Mouse (Mus musculus): ENCODE results near the gene Slc25a21.

Gene Slc25a21

DNA sequence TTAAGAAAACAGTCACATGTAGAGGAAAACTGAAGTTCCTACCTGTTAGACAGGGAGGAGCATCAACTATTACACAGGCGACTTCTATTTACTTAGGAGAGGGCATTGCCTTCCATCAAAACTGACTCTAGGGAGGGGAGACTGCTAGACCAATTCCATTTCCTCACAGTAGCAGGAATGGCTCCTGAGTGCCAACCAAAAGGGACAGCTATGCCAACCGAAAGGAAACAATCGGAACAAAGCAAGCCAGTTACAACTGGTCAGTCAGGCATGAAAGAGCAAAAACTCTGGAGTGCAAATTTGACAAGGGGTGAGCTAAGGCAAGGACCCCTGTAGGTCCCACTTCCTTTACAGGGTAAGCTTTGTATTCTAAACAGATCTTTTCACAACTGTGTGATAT lies 319.5 kb downstream of the Slc25a21 start:
- no peak for DNase-seq (ENCODE audit: low spot score)

- DNase-seq (ENCODE audit: low spot score): no peak
Observed at GRCm38 (mm10) chr12:56876549-56876948, 320.7 kb downstream of the Slc25a21 start.

- no peak for DNase-seq (ENCODE audit: low spot score)
Observed at GRCm38 (mm10) chr12:56873204-56873603, 324.1 kb downstream of the Slc25a21 start.

- DNase-seq (ENCODE audit: low spot score): no peak
Observed at GRCm38 (mm10) chr12:56870569-56870968, 326.7 kb downstream of the Slc25a21 start.

GRCm38 (mm10) chr12:56863873-56864562 lies 333.3 kb downstream of the Slc25a21 start:
- no peak for DNase-seq (ENCODE audit: low spot score)

DNA sequence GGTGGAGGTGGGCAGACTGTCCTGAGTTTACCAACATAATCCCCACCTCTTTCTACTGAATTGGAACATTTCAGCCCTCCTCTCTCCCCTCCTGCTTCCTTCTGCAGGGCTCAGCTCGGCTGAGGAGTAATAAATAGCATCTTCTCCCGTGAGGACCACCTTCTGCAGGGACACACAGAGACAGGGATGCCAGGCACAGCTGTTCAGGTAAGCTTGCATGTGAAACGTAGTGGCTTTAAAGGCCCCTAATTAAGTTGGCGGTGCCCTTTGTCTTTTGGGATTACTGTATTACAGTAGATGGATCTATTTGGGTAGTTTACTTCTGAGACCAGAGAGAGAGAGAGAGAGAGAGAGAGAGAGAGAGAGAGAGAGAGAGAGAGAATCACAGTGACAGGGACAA lies 344.6 kb downstream of the Slc25a21 start:
- no peak for DNase-seq (ENCODE audit: low spot score)

- no peak for DNase-seq (ENCODE audit: low spot score)
Observed at GRCm38 (mm10) chr12:56851464-56851863, 345.8 kb downstream of the Slc25a21 start.

DNA sequence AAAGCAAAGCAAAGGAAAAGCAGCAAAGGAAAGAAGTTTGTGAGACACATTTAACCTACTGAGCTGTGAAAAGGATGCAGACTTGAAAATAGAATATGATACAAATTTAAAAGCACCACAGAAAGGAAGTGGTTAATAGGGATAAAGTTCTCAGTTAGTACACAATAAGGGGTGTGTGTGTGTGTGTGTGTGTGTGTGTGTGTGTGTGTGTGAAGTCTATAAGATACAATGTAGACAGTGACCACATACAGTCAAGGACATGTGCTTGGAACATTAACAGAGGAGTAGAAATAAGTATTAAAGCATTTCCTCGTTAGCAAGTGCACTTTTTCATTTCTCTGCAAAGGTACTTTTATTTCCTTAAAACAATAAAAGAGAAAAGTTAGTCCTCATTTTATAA lies 367.3 kb downstream of the Slc25a21 start:
- no peak for DNase-seq (ENCODE audit: low spot score)

DNA sequence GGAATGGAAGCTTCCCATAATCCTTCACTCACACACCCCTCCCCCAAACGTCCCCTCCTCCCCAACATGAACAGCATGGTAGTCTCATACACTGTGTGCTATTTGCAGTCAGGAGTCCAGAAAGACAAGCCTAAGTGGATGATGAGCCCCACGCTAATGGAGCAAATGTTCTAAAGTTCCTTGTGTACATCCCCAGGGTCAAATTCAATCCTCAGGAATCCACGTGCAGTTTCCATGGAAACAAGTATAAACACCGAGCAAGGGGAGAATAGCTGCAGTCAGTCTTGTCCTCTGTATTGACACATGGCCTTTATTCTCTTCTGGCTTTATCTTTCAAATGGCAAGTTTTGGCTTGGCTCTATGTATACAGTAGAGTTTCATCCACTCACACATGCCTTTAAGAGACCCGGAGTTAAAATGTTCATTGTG lies 367.8 kb downstream of the Slc25a21 start:
- DNase-seq (ENCODE audit: low spot score): no peak

DNA sequence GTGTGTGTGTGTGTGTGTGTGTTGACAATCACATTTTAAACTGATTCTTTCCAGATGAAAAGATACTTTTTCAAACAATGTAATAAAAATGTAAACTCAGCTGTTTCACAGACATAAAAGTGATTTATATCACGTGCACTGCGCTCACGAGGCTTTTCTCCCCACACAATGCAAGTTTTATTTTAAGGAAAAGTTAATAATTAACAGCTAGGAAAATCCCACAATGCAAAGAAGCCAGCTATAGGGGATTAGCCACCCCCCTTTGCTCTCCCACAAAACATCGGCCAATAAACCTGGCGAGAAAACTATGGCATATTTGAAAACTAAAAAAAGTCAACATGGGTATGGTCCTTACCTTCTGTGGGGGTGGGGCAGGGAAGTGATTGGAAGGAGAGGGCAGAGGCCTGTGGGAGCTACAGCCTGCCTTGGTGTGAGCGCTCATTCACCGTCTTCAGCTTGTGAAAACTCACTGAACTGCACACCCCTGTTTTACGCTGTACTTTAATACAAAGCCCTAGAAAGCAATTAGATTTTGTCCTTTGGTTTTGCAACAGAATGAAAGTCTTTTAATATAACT lies 369.4 kb downstream of the Slc25a21 start:
- no peak for DNase-seq (ENCODE audit: low spot score)

- no peak for DNase-seq (ENCODE audit: low spot score)
Observed at GRCm38 (mm10) chr12:56824688-56825087, 372.6 kb downstream of the Slc25a21 start.

GRCm38 (mm10) chr12:56822122-56822521 lies 375.1 kb downstream of the Slc25a21 start:
- DNase-seq (ENCODE audit: low spot score): no peak

DNA sequence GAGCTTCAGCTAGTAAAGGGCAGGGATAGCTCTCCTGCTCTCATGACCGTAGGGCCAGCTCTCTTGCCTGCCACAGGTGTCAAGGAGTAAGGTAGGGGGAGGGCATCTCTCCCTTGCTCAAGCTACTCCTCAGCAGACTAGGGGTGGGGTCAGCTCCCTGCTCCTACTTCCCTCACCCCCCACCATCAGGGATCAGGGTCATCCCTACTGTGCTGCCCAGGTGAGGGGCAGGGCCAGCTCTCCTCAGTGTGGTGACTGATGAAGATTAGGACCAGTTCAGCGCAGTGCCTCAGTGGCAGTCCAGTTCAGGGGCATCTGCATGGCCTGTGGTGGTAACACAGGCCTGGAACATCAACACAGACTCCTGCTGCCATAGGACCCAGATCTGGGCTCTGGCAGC lies 376.7 kb downstream of the Slc25a21 start:
- no peak for DNase-seq (ENCODE audit: low spot score)

DNA sequence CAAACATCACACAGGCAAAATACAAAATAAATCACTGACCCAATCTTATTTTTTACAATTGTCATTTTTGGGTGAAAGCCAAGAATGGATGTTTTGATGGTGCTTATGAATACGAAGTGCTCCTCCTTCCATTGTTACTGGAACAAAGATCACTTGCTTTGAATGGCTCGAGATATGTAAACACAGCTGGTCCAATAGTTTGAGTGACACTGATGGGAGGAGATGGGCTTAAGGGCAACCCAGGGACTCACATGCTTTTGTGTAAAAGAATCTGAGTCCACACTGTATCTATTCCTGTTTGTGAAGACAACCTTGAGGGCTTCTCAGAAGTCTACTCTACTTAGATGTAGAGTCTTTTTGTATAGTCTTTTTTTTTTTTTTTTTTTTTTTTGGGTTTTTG lies 389.8 kb downstream of the Slc25a21 start:
- DNase-seq (ENCODE audit: low spot score): no peak

- DNase-seq (ENCODE audit: low spot score): no peak
Observed at GRCm38 (mm10) chr12:56807078-56807477, 390.2 kb downstream of the Slc25a21 start.

GRCm38 (mm10) chr12:56804487-56804886 lies 392.8 kb downstream of the Slc25a21 start:
- no peak for DNase-seq (ENCODE audit: low spot score)

- DNase-seq (ENCODE audit: low spot score): no peak
Observed at GRCm38 (mm10) chr12:56798641-56799415, 398.4 kb downstream of the Slc25a21 start.

DNA sequence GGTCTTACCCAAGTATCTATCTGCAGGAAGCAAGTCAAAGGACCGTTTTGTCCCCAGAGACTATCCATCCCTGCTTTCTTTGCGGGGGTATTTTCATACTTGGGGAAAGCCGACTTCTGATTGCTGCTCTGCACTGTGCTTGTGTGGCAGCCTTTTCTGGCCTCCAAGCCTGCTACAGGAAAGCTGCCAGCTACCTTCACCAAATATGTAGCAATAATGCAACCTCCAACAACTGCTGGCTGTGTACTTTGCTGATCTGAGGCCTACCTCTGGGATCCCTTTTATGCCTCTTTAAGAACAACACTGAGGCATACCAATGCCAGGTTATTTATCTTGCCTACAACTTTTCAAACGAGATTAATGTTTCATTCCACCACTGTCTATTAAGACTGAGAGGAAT lies 408.0 kb downstream of the Slc25a21 start:
- no peak for DNase-seq (ENCODE audit: low spot score)

GRCm38 (mm10) chr12:56785250-56785649 lies 412.0 kb downstream of the Slc25a21 start:
- DNase-seq (ENCODE audit: low spot score): no peak

GRCm38 (mm10) chr12:56781196-56781595 lies 416.1 kb downstream of the Slc25a21 start:
- DNase-seq (ENCODE audit: low spot score): no peak

- DNase-seq (ENCODE audit: low spot score): no peak
Observed at GRCm38 (mm10) chr12:56779621-56780020, 417.7 kb downstream of the Slc25a21 start.

DNA sequence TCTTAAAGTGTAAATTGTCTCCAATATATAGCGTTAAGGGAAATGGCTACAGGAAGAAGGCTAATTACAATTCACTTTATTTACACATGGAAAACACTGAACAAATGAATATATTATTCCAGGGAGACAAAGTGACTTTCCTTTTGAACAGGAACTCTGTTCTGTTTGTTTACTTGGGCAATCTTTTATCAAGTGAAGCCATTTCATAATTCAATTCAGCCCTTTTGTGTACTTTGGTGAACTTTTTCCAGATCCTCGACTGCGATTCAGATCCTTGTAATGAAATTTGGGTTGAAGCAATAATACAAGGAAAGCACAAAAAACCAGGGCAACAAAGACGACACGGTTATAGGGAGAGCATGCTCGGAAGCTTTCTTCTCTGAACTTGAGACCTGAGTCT lies 423.3 kb downstream of the Slc25a21 start:
- no peak for DNase-seq (ENCODE audit: low spot score)

- DNase-seq (ENCODE audit: low spot score): no peak
Observed at GRCm38 (mm10) chr12:56769421-56769820, 427.9 kb downstream of the Slc25a21 start.

Measured in spleen, adult 12 weeks (tissue).